Mouse (Mus musculus) embryonic fibroblast, embryonic 13.5 days (primary cell): ENCODE measurements at regions not wholly inside any gene's neighbourhood (a gene's known extent, or its start where the extent isn't known, plus 50 kb on each side); places are given as distances from the start of the nearest gene placed in this dataset.

ENCODE experiments used
- CTCF ChIP-seq: IDR thresholded peaks from 2 replicates; pipeline ENCODE4 v1.5.1; 2011; ENCODE audit warnings: mild to moderate bottlenecking, control low read depth, low read length, moderate library complexity, borderline replicate concordance; ENCODE audit not compliant: insufficient read depth
- POLR2A ChIP-seq: IDR thresholded peaks from 2 replicates; pipeline ENCODE4 v1.6.1; 2011; ENCODE audit warnings: low read depth, mild to moderate bottlenecking, control low read depth, low read length, moderate library complexity

- TF ChIP-seq CTCF (no peak), POLR2A (no peak)
Measured at GRCm38 (mm10) chr1:177367864-177368610, 74.1 kb upstream of the Zbtb18 start.
